Mouse (Mus musculus) fibroblast of lung, adult 2 months (primary cell): ENCODE data around the gene Maco1.

Experiments
- DNase-seq: peaks from one replicate; pipeline ENCODE4 v3.0.0-alpha.2; 2011; ENCODE audit warnings: low read depth

Gene Maco1

GRCm38 (mm10) chr4:134853259-134853636, at the start of gene Maco1:
Gene Maco1, minus strand, starts transcription at chr4:134853345.
- peak; percentile 93 for DNase-seq

GRCm38 (mm10) chr4:134901126-134901525, 48.0 kb upstream of the Maco1 start:
- no peak for DNase-seq

GRCm38 (mm10) chr4:134897256-134897655, 44.1 kb upstream of the Maco1 start:
- no peak for DNase-seq

- DNase-seq, result no peak
These were observed 39.0 kb upstream of the Maco1 start for GRCm38 (mm10) chr4:134892096-134892495.

- no peak for DNase-seq
These were observed 31.2 kb upstream of the Maco1 start for GRCm38 (mm10) chr4:134884364-134884763.

GRCm38 (mm10) chr4:134883808-134884207, 30.7 kb upstream of the Maco1 start:
- no peak for DNase-seq

- no peak for DNase-seq
These were observed 30.1 kb upstream of the Maco1 start for GRCm38 (mm10) chr4:134883266-134883665.

- DNase-seq, result no peak
These were observed 26.9 kb upstream of the Maco1 start for GRCm38 (mm10) chr4:134880041-134880440.

- DNase-seq, result peak; percentile 25
These were observed 26.4 kb upstream of the Maco1 start for GRCm38 (mm10) chr4:134879410-134879981.

GRCm38 (mm10) chr4:134876171-134876570, 23.0 kb upstream of the Maco1 start:
- DNase-seq, result no peak

DNA sequence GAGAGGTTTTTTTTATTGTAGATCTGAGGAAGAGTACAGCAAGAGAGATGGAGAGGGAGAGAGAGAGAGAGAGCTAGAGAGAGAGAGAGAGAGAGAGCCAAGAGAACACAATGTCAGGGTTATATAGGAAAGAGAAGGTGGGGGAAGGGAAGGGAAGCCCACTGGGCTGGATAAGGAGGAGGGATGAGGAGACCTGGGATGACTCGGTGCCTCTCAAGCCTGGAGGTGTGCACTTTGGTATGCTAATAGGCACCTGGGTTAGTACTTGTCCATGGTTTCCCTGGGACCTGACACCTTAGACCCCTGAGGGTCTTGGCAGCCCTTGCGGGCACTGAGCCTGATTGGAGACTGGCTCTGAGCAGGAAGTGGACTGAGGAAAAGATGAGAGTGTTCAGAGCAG, 18.8 kb upstream of the Maco1 start:
- DNase-seq, result no peak

DNA sequence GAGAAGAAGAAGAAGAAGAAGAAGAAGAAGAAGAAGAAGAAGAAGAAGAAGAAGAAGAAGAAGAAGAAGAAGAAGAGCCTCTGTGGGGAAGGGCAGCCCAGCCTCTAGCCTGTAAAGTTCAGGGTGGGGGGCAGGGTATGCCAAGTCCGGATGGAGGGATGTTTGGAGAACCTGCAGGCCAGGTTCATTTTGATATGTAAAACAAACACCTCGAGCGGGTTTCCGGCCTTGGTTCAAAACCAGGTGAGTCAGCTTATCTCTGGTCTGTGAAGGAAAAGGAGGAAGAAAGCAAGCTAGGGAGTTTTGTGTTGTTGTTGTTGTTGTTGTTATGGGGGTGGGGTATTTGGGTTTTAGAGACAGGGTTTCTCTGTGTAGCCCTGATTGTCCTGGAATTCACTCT, 18.3 kb upstream of the Maco1 start:
- DNase-seq, result no peak

DNA sequence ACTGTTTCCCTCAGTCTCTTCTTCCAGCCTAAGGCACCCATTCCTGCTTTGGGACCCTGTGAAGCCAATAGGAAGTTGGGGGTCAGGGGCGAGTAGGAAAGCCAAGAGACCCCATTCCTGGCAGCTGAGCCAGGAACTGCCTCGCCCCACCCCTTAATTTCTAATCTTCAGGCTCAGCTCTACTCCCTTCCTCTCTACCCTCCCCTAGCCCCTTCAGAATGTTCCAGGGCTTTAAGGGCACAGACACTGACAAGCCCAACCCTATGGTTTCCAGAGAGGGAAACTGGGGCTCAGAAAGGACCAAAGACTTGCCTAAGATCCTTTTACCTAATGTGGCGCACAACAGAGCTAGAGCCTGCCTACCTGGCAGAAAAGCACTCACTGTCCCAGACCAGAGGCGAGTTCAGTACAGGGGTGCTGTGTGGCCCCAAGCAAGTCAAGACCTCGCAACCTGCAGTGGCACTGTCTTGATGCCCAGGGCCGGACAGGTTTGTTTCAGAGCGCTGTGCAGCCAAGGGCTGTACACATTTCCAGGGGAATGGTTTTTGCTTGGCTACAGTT, 16.8 kb upstream of the Maco1 start:
- DNase-seq, result no peak

- no peak for DNase-seq
These were observed 16.1 kb upstream of the Maco1 start for GRCm38 (mm10) chr4:134869068-134869730.

DNA sequence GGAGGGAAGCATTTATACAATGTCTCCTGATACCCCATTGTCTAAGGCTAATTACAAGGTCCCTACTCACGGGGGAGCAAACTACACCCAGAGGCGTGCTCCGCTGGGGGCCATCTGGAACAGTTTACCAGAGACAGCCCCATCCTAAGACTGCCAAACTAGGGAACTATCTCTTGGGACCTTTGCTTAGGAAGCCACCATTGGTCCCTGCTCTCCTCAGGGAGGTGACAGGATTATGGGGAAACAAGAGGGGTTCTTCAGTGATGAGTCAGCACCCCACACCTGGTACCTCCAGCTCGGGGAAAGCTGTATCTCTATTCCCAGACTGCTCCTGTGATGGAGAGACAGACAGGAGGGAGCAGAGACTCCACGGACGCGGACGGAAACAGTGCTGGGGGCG, 15.3 kb upstream of the Maco1 start:
- DNase-seq, result no peak

DNA sequence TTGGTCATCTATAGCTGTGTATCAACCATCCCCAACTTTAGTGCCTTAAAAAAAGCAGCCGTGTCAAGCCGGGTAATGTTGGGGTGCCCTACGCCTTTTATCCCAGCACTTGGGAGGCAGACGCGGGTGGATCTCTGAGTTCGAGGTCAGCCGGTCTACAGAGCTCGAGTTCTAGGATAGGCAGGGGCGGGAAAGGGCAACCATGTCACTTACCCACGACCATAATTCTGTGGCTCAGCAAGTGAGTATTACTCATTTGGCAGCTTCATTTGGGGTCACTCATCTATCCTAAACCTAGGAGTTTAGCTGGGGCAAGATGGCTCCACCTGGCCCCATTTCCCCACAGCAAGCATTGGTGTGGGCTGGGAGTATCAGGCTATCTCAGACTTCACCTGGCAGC, 14.9 kb upstream of the Maco1 start:
- DNase-seq, result no peak

GRCm38 (mm10) chr4:134867661-134868060, 14.5 kb upstream of the Maco1 start:
- no peak for DNase-seq

- no peak for DNase-seq
These were observed 14.1 kb upstream of the Maco1 start for GRCm38 (mm10) chr4:134867213-134867612.

GRCm38 (mm10) chr4:134865789-134866188, 12.6 kb upstream of the Maco1 start:
- no peak for DNase-seq

DNA sequence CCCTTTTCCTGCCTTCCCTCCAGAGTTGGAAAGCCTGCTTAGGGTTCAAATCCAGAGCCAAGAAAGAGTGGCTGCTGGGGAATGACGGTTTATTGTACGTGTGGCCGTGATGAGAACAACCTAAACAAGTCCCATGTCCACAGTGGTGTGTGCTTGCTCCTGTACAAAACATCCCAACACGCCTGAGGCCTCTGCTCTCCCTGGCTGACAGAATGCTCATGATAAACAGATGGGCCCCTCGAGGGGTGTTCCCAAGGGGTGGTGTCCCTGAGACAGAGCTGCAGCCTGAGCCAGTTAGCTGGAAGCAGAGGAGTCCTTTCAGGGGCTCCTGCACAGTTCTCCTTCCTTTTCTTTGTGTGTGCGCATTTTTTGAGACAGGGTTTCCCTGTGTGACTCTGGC, 12.2 kb upstream of the Maco1 start:
- DNase-seq, result no peak

- no peak for DNase-seq
These were observed 11.0 kb upstream of the Maco1 start, which contains the start of gene Rhd for GRCm38 (mm10) chr4:134863937-134864729. Gene Rhd, plus strand, starts transcription at chr4:134864536.

DNA sequence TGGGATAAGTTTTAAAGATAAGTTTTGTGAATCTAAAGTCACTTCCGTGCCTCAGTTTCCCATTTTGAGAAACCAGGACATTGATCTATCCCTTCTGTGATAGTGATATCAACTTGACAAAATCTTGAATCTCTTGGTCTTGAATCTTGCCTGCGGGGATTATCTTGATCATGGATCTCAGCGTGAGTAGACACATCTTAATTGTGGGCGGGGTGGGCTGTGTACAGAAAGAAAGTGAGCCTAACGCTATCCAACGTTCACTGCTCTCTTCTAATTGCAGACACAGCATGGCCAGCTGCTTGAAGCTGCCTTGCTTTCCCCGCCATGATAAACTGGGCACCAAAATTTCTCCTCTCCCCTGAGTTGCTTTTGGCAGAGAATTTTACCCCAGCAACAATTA, 9.9 kb upstream of the Maco1 start:
- no peak for DNase-seq

DNA sequence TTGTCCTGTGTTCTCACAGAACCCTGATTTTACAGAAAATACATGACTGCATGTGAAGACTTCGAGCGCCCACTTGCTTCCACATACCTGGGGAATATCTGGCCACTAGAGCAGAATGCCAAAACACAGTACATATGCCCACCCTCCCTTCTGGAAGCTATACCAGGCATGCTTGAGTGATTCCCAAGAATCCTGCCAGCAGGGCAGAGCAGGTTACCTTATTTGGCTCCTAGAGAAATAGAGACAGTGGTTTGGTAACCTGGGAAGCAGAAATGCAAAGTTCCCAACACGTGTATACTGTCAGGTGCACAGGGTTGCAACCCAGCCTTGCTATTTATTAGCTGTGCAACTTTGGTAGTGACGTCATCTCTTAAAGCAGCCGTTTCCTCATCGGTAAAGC, 8.7 kb upstream of the Maco1 start:
- DNase-seq, result no peak
